In the genomic region with DNA sequence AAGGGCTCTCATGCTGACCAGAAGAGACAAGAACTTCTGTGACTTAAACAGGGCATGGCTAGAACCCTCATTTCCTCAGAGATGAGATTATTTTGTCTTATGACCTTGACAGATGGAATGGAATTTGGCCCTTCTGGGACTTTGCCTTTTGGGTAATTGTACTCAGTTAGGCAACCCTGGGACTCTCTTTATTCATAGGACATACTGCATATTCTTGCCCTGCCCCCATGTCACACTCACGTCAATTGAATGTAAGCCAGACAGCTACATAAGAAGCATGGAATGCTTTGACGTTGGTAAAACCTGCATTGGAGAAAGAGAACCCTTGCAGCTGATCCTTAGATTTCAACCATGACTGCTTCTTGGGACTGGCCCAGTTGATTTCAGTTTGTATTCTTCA, we compare ENCODE assay signal across 26 mouse cellular contexts.
"Had no signal": no experiment of that assay in that cellular context is flagged by ENCODE, and none has a peak within 500 bp of the region (broad histone marks: within the 10 kb centered on the region; RNA-seq: fewer than 3 reads in every experiment).

No protein-coding gene starts in this region.

- H3K27ac ChIP-seq: heart, embryonic 13.5 days; heart, embryonic 15.5 days; hindbrain, embryonic 13.5 days; hindbrain, embryonic 15.5 days; hindbrain, postnatal 0 days; kidney, embryonic 15.5 days; kidney, postnatal 0 days; limb, embryonic 13.5 days; limb, embryonic 15.5 days; liver, embryonic 14.5 days had no signal

- ATAC-seq: hindbrain, postnatal 0 days; intestine, embryonic 16.5 days had no signal

- H3K27me3 ChIP-seq: heart, embryonic 13.5 days; heart, embryonic 15.5 days; hindbrain, embryonic 13.5 days; hindbrain, embryonic 15.5 days; kidney, embryonic 15.5 days; limb, embryonic 13.5 days; limb, embryonic 15.5 days had no signal

- DNase-seq: gastrocnemius, postnatal 14 days; gastrocnemius, postnatal 36 days; heart, adult 18-20 months; heart, postnatal 14 days; heart, postnatal 36 days; kidney, adult 11 months; kidney, adult 2 months; kidney, adult 9 months; kidney, postnatal 14 days; kidney, postnatal 36 days; layer of hippocampus, adult 9-11 months; layer of hippocampus, postnatal 36 days; left cerebral cortex, postnatal 4 days had no signal

- H3K4me1 ChIP-seq: heart, embryonic 13.5 days; heart, embryonic 15.5 days; limb, embryonic 13.5 days; limb, embryonic 15.5 days had no signal

- H3K9me3 ChIP-seq: heart, embryonic 13.5 days; heart, embryonic 15.5 days; hindbrain, embryonic 13.5 days; hindbrain, embryonic 15.5 days; kidney, embryonic 15.5 days; limb, embryonic 13.5 days; limb, embryonic 15.5 days had no signal

- H3K4me2 ChIP-seq: heart, embryonic 11.5 days; heart, embryonic 13.5 days; heart, embryonic 15.5 days; hindbrain, embryonic 13.5 days; hindbrain, embryonic 15.5 days; kidney, embryonic 15.5 days; limb, embryonic 13.5 days; limb, embryonic 15.5 days; liver, embryonic 11.5 days had no signal

- H3K9ac ChIP-seq: heart, embryonic 13.5 days; heart, embryonic 15.5 days; hindbrain, embryonic 13.5 days; hindbrain, embryonic 15.5 days; kidney, embryonic 15.5 days; limb, embryonic 13.5 days; limb, embryonic 15.5 days; liver, embryonic 14.5 days had no signal

- H3K4me3 ChIP-seq: heart, embryonic 13.5 days; heart, embryonic 15.5 days; hindbrain, embryonic 13.5 days; hindbrain, embryonic 15.5 days; kidney, embryonic 15.5 days; limb, embryonic 13.5 days; limb, embryonic 15.5 days had no signal

- H3K36me3 ChIP-seq: heart, embryonic 13.5 days; heart, embryonic 15.5 days; hindbrain, embryonic 15.5 days; limb, embryonic 15.5 days had no signal
